Mouse (Mus musculus) embryo, embryonic 10 days (tissue): ENCODE measurements around the gene Rem1.

Experiments used
- DNase-seq: peaks from one replicate; pipeline ENCODE4 v3.0.0-alpha.2; 2015; ENCODE audit warnings: low spot score

Gene Rem1

DNA sequence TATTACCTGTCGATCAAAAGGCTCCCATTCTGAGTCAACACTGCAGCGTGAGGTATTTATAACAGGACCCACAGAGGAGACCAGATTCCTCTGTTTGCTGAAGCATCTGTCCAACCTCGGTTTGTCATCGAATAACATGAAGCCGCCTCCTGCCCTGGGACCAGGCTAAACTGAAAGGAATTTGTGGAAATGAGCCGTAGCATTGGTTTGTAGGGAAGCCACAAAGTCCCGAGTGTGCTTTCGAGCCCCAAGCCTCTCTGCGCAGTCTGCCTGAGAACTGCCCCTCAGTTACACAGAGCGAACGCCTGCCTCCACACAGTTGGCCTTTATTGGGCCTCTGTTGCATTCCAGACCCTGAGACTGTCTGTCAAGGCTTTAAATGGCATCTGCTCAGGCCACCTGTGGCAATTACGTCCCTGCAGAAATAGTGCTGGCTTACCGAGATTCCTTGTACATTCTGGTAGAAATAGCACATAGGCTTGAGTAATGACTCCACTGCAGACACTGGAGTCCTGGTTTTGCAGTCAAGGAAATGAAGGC, 48.6 kb downstream of the Rem1 start:
- DNase-seq: no peak

DNA sequence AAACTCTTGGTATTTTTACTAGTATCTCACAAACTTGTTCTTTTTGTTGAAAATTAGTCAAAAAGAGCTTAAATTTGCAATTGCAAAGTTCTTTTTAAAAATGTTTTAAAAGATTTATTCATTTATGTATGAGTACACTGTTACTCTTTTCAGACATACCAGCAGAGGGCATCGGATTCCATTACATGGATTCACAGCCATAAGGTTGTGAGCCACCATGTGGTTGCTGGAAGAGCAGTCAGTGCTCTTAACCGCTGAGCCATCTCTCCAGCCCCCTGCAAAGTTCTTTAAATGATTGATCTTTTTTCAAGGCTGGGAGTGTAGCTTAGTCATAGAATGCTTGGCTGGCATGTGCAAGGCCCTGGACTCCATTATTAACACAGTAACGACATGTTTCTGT, 51.6 kb downstream of the Rem1 start:
- DNase-seq: peak; percentile 76

DNA sequence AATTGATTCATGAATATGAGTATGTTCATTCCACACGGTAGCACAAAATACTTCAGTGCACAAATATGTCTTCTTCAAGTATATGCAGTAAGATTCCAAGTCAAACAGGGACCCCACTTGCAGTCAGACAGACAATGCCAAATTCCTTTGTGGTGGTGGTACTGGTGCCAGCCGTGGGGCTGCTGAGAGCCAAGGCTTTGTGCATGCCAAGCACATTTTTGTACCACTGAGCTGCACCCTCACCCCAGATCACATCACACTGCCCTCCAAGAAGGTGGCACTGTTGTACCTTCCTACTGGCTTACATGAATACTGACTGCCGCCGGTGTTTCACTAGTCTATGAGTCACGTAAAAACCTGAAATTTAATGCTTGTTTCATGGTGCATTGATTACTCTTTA, 52.2 kb downstream of the Rem1 start:
- no peak for DNase-seq

DNA sequence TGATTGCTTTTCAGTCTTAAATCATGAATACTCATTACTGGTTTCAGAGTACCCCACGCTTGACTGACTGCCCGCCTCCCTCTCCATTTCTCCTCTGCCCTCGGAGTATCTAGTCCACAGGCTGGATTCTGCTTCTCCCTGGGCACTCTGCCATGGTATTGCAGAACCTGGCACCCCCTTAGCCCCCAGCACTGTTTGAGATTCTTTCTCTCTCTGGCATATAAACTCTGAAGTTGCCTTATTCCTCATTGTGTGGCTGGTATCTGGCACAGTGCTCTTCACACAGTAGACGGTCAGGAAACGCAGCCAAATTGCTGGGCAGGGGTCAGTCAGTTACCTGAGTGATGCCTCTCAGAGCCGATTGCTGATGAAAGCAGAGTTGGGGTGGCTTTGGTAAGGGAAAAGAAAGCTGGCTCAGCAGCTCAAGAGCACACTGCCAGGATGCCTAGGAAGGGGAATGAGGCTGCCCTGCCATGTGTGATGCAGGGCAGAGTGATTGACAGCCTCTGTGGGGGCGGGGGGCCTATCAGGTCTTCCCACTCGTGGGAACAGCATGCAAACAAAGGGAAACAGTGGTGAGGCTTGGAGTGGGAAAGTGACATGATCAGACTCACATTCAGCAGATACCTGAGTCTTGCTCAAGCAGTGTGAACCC, 53.1 kb downstream of the Rem1 start:
- DNase-seq: no peak

DNA sequence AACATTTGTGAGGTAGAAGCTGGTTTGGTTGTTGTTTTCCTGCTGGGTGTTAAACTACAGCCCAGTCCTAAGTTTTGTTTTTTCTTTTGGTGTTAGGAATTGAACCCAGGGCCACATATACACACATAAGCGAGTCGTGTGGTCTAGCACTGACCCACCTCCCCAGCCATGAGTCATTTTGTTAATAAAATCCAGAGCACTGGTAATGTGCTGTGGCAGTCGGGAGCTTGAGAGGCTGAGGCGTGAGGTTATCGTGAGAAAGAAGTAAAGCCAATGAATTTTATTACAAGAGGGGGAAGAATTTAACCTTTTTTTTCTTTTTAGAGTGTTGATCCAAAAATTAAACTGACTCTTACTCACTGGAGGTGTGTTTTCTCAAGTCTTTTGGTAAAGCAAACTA, 56.3 kb downstream of the Rem1 start:
- no peak for DNase-seq
